Mouse (Mus musculus): Measurements from ENCODE around the gene Pitpna. TPM values are rescaled to one million over a fixed set of nuclear protein-coding genes. Genes with fewer than 3 reads are reported as not detected.
A peak's percentile ranks its signal among the peaks of the same experiment; 100 is the strongest.

Gene Pitpna
- polyA plus RNA-seq (2016; fragmentation: Nextera tagmentation; extraction: Ambion mirVana): 68.8 and 80.6 TPM in 2 replicates

DNA sequence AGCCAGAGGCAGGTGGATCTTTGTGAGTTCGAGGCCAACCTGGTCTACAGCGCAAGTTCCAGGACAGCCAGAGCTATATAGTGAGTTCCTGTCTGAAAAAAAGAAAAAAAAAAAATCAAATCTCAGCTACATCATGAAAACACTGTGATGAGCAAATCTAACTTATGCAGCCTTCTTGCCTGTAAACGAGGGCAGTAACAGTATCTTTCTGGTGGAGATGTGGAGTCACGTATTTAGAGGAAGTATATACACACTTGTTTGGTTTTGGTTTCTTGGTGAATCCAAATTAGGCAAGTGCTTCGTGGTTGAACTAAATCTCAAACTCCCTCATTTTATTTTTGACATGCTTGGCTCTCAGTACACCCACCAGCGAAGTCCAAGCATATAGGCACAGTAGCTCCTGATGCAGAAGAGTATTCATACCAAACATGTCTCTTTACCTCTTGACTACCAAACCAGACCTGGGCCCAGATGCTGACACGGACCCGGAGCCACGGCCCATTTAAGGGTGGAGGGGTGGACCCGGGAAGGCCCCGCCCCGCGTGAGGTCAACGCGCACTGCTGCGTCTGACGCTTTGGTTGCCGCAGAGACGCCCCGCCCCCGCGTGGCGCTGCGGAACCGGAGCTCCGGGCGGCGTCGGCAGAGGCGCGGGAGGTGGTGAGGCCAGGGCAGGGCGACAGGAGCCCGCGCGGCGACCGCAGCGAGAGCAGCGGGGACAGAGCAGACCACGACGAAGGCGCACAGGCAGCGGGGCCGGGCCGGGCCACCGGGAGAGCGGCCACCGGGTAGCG lies at the start of gene Pitpna:
Gene Pitpna (plus strand): TSS at position 605 of the 792 bp plus-strand sequence.
- 6% methylated on average over 49 of the region's 49 CpGs for WGBS
- peak; percentile 91 for DNase-seq (ENCODE audit: low spot score)
- peaks cover 36% of the 10 kb centered on the region for H3K4me1 ChIP-seq (replicated peaks)

DNA sequence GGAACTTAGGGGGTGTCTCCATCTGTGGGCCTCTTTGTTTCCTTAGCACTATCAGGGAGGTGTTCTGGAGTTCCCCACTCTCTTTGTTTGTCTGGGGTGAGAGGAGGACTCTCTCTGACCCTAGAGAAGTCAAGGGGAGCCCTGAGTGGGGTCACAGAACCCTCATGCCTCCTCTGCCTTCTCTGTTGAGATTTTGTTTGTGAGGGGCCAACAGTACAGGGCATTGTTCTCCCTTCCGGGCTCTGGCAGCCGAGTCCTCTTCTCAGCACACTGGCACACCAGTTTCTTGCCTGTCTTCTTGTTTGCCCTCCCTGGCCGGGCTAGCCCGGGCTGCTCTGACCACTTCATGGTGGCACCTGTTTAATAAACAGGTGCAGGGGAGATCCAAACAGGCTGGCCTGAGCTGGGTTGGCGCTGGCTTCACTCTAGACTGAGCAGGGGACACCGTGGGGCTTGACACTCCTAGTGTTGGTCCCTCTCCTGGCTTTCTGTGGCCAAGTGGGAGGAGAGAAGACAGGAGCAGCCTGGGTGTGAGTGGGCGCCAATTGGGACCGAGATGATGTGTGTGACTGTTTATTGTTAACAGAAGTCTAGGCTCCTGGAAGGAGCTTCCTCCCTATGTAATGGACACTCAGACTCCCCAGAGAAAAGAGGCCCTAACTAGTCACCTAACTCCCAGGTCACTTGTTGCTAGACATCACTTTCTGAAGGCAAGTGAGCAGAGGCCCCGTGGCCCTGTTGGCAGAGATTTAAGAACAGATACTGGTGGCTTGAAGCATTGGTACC lies 49.5 kb upstream of the Pitpna start:
- WGBS: 66% methylated on average over 9 of the region's 9 CpGs
- DNase-seq (ENCODE audit: low spot score): no peak
- H3K27ac ChIP-seq: peak overlapping the region; percentile 81
- peaks cover 44% of the 10 kb centered on the region for H3K4me1 ChIP-seq (replicated peaks)
- peak overlapping the region; percentile 10; the same call in 1 of the 2 replicates for H3K4me3 ChIP-seq
- no peaks in the 10 kb centered on the region for H3K9me3 ChIP-seq
- peaks cover 2% of the 10 kb centered on the region; the same call in 1 of the 2 replicates for H3K36me3 ChIP-seq
- H3K27me3 ChIP-seq (ENCODE audit: insufficient read depth, poor library complexity, severe bottlenecking): 0 out of 2 replicates have a peak, but pooled peaks cover under 1% of the 10 kb centered on the region

More for the DNA sequence above, at the start of gene Pitpna:
- Histone ChIP-seq H3K27ac (peak within 1 kb of the TSS; percentile 95), H3K27me3 (ENCODE audit: insufficient read depth, poor library complexity, severe bottlenecking) (no peaks in the 10 kb centered on the region; the same call in 1 of the 2 replicates), H3K36me3 (peaks cover 22% of the 10 kb centered on the region), H3K9me3 (no peaks in the 10 kb centered on the region), H3K4me3 (peak within 1 kb of the TSS; percentile 99)

DNA sequence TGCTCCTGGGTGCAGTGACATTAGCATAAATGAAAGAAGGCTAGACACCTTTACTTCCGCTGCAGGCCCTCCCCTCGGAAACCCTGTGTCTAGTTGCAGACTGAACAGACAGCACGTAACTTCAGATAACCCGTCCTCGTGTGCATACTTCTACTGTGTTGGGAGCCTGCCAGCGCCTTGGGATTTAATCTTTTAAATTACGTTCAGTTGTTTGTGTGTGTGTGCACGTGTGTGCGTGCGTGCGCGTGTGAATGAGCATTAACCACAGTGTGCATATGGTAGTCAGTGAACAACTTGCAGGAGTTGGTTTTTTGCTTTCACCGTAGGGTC lies 49.0 kb upstream of the Pitpna start:
- 96% methylated on average over 13 of the region's 13 CpGs for WGBS
- H3K27me3 ChIP-seq (ENCODE audit: insufficient read depth, poor library complexity, severe bottlenecking): no peaks in the 10 kb centered on the region

DNA sequence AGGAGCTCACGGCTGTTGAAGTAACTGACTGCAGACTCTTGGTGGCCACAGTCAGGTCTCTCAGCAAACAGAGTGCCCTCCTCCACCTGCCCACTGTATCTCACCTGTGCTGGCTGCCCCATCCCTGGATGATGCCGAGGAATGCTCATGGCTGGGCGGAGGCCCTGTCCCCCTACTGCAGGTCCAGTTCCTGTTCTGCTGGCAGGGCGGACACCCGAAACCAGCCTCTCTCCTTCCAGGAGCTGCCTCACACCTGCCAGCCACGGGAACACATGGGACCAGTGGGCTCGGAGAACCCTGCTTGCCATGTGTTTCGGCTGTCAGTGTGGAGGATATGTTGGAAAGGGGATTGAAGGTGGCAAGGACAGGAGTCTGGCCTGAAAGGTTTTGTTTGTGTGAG lies 47.7 kb upstream of the Pitpna start:
- Histone ChIP-seq H3K36me3 (peaks cover 7% of the 10 kb centered on the region; the same call in 1 of the 2 replicates), H3K9me3 (no peaks in the 10 kb centered on the region), H3K27me3 (ENCODE audit: insufficient read depth, poor library complexity, severe bottlenecking) (no peaks in the 10 kb centered on the region), H3K4me3 (no peak overlapping the region), H3K27ac (no peak overlapping the region), H3K4me1 (replicated peaks) (peaks cover 34% of the 10 kb centered on the region)
- WGBS: 87% methylated on average over 8 of the region's 8 CpGs
- DNase-seq (ENCODE audit: low spot score): no peak

More for the DNA sequence above, 49.0 kb upstream of the Pitpna start:
- DNase-seq (ENCODE audit: low spot score): no peak
- Histone ChIP-seq H3K9me3 (no peaks in the 10 kb centered on the region), H3K4me3 (no peak overlapping the region), H3K4me1 (replicated peaks) (peaks cover 44% of the 10 kb centered on the region), H3K36me3 (peaks cover 2% of the 10 kb centered on the region; the same call in 1 of the 2 replicates), H3K27ac (no peak overlapping the region)

DNA sequence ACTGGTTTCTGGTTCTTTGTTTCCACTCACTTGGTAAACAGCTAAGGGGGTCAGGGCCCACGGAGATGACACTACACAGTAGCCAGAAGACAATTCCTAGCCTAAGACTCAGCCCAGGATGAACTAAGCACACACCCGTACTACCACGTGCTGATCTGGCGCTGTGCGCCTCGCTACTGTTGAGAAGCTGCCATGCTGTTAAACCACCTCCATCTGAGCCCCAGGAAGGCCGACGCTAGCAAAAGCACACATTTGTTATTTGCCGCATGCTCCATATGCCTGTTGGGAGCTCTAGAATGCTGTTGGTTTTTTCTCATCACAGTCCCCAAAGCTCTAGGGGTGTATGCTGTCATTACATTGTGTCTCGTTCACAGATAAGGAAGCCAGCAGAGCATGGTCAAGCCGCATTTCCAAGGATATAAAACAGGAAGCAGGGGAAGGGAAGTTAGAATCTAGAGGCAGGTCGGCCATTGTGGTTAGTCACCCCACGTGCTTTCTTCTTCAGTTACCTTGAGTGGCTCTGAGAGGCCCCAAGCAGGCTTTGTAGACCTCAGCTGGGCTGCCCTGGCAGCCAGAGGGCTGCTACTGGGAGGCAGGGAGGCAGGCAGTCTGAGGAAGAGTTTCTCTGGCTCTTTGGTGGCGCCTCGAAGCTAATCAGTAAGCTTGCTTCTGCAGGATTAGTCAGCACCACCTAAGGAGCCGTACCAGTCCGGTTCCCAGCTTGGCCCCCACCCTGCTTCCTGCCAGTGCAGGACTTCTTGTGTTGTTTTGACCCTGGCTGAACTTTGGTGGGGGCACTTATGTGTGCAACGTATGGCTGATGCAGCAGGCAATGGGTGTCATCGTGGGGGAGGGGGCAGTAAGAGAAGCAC lies 47.0 kb upstream of the Pitpna start:
- Histone ChIP-seq H3K36me3 (peaks cover 10% of the 10 kb centered on the region; the same call in 1 of the 2 replicates), H3K27ac (no peak overlapping the region)
- WGBS: 79% methylated on average over 19 of the region's 19 CpGs

DNA sequence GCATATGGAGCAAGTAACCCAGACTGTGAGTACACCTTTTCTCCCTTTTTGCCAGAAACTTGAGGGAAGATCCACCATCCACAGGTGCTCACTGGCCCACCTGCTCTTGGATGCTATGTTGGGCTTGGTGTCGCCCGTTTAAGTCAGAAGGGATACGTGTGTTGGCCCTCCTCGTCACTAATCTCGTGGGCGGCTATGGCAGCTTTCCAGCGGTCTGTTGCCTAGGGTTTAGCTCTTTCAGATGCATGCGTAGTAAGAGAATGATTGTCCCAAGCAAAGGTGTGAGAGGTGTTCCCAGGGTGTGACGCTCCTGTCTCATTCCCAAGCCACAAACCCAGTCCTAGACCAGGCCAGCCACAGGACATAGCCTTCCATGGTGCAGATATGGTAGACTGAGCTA lies 43.2 kb upstream of the Pitpna start:
- Histone ChIP-seq H3K36me3 (peaks cover 10% of the 10 kb centered on the region; the same call in 1 of the 2 replicates), H3K27ac (no peak overlapping the region), H3K4me3 (no peak overlapping the region), H3K4me1 (replicated peaks) (peaks cover 20% of the 10 kb centered on the region), H3K9me3 (no peaks in the 10 kb centered on the region), H3K27me3 (ENCODE audit: insufficient read depth, poor library complexity, severe bottlenecking) (no peaks in the 10 kb centered on the region)
- 90% methylated on average over 9 of the region's 9 CpGs for WGBS
- no peak for DNase-seq (ENCODE audit: low spot score)

More for the DNA sequence above, 47.0 kb upstream of the Pitpna start:
- DNase-seq (ENCODE audit: low spot score): no peak
- Histone ChIP-seq H3K27me3 (ENCODE audit: insufficient read depth, poor library complexity, severe bottlenecking) (no peaks in the 10 kb centered on the region), H3K4me1 (replicated peaks) (peaks cover 34% of the 10 kb centered on the region), H3K4me3 (no peak overlapping the region), H3K9me3 (no peaks in the 10 kb centered on the region)

DNA sequence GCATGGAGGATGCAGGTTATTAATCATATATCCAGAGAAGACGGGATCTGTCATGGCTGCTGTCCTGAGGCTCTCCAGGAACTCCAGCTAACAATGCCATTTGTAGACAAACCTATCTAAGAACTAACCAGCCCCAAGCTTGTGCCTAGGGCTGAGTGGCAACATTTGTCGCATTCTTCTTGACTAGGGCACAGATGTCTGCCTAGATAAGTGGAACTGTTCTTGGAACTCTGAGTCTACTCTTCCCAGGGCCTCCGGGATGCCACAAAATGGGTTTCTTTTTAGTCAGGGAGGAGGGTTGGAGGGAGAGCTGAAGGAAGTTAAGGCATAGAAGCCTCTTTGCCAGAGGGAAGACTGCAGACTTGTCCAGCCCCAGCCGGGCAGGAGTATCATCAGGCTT lies 41.8 kb upstream of the Pitpna start:
- WGBS: 81% methylated on average over 4 of the region's 4 CpGs
- no peaks in the 10 kb centered on the region for H3K27me3 ChIP-seq (ENCODE audit: insufficient read depth, poor library complexity, severe bottlenecking)
- H3K4me1 ChIP-seq (replicated peaks): peaks cover 29% of the 10 kb centered on the region
- no peak overlapping the region for H3K27ac ChIP-seq
- no peak overlapping the region for H3K4me3 ChIP-seq
- H3K36me3 ChIP-seq: peaks cover 10% of the 10 kb centered on the region; the same call in 1 of the 2 replicates
- no peak for DNase-seq (ENCODE audit: low spot score)
- H3K9me3 ChIP-seq: no peaks in the 10 kb centered on the region

DNA sequence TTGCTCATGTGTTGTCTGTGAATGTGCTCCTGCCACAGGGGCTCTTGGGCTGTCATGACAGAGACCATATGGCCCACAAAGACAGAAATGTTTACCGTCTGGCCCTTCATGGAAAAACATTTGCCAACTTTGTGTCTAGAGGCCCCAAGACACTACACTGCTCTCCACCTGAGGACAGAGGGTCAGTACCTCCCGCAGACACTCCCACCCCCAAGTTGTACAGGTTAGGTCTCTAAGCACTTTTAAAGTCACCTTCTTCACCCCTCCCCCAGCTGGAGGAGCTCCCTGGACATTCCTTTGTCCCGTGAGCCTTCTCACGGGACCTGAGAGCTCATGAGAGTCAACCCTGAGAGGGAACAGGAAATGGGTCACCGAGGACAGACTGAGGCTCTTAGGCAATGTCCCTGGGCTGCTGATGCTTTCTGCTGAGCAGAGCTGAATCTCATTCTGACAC lies 38.2 kb upstream of the Pitpna start:
- 53% methylated on average over 5 of the region's 5 CpGs for WGBS
- Histone ChIP-seq H3K4me3 (no peak overlapping the region), H3K27ac (peak overlapping the region; percentile 30), H3K36me3 (0 out of 2 replicates have a peak, but pooled peaks cover 6% of the 10 kb centered on the region), H3K27me3 (ENCODE audit: insufficient read depth, poor library complexity, severe bottlenecking) (no peaks in the 10 kb centered on the region), H3K9me3 (no peaks in the 10 kb centered on the region), H3K4me1 (replicated peaks) (peaks cover 45% of the 10 kb centered on the region)
- DNase-seq (ENCODE audit: low spot score): no peak

DNA sequence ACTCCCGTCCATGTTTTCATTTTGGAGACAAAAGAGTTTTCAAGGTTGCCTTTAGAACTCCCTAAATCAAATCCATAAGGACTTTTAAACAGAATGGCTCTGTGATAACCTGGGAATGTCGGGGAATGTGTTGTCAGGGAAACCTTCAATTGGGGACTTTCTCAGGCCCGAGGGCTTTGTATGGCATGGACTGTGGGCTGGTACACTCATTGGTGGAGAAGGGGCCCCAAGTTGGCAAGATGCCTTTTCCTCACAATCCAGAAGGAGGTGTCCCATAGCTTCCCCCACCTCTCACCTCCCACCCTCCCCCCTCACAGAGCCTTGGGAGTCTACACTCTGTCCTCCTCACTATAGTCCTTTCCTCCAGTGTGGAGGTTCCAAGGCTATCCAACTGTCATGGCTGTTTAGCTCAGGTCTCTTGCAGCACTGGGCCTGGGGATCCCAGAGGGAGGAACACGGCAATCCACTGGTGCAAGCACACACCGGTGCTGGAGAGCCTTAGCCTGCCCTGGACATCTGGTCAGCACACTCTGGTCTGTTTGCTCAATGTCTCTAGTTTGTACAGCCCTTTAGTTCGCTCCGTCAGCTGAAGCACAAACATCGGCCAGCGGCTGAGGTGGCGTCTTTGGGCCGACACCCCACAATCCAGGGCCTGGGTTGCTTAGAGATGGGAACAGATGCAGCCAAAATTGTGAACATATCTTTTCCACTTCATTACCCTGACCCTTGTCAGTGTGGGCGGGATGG lies 37.5 kb upstream of the Pitpna start:
- H3K27me3 ChIP-seq (ENCODE audit: insufficient read depth, poor library complexity, severe bottlenecking): no peaks in the 10 kb centered on the region
- 0 out of 2 replicates have a peak, but pooled peaks cover under 1% of the 10 kb centered on the region for H3K36me3 ChIP-seq
- H3K4me3 ChIP-seq: no peak overlapping the region
- H3K4me1 ChIP-seq (replicated peaks): peaks cover 45% of the 10 kb centered on the region
- H3K27ac ChIP-seq: peak overlapping the region; percentile 30
- 61% methylated on average over 12 of the region's 12 CpGs for WGBS
- no peak for DNase-seq (ENCODE audit: low spot score)
- H3K9me3 ChIP-seq: no peaks in the 10 kb centered on the region

DNA sequence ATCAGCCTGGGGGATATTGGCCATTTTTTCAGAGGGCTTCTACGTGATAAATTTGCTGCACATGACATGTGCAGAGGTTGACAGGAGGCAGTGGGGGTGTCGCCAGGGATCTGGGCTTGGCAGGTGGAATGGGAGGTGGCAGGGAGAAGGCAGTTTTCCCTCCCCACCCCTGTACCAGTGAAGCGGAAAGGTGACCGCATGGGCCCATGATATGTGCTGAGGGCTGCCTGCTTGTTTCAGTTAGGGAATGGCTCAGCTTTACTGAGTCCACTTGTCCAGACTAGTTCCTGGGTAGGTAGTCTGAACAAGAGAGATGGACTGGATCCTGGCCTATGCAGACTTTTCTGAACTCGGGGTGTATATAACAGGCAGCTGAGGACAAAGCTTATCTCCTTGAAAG lies 36.6 kb upstream of the Pitpna start:
- H3K27ac ChIP-seq: peak overlapping the region; percentile 36; the same call in 1 of the 2 replicates
- no peaks in the 10 kb centered on the region for H3K36me3 ChIP-seq
- H3K27me3 ChIP-seq (ENCODE audit: insufficient read depth, poor library complexity, severe bottlenecking): no peaks in the 10 kb centered on the region
- no peaks in the 10 kb centered on the region for H3K9me3 ChIP-seq
- H3K4me1 ChIP-seq (replicated peaks): peaks cover 42% of the 10 kb centered on the region
- no peak for DNase-seq (ENCODE audit: low spot score)
- no peak overlapping the region for H3K4me3 ChIP-seq
- WGBS: 83% methylated on average over 5 of the region's 5 CpGs

DNA sequence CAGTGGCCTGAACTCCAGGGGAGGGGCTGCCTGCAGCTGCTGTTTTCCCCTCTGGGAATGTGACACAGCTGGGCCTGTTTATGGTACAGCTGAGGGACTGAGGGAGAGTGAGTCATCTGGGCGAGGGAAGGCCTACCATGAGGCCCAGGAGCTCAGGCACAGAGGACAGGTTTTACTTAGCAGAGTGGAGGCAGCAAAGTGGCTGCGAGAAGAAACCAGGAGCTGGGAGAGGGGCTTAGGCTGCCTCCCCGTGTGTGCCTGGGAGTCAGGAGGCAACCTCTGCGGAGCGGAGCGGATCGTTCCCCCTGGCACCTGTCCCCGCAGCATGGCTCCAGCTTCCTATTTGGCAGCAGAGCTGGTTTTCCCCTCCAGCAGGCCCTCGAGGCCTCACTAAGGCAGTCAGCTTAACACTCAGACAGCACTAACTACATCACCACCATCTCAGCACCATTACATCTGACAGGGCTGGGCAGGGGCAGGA lies 35.9 kb upstream of the Pitpna start:
- peak overlapping the region; percentile 62 for H3K27ac ChIP-seq
- DNase-seq (ENCODE audit: low spot score): no peak
- H3K4me3 ChIP-seq: 0 out of 2 replicates have a peak overlapping the region, but pooled peaks have one; percentile 4
- 77% methylated on average over 9 of the region's 9 CpGs for WGBS
- no peaks in the 10 kb centered on the region for H3K27me3 ChIP-seq (ENCODE audit: insufficient read depth, poor library complexity, severe bottlenecking)
- peaks cover 45% of the 10 kb centered on the region for H3K4me1 ChIP-seq (replicated peaks)
- no peaks in the 10 kb centered on the region for H3K9me3 ChIP-seq
- no peaks in the 10 kb centered on the region for H3K36me3 ChIP-seq

Data from hindbrain, embryonic 10.5 days (tissue).